Mouse (Mus musculus) left cerebral cortex, postnatal 4 days (tissue): ENCODE results near the gene Adam10. TPM values are rescaled to one million over a fixed set of nuclear protein-coding genes. Genes with fewer than 3 reads are reported as not detected.

Source experiments
- microRNA-seq: library from miRNA; unstranded; fragments of <30 nt; microRNA quantifications from one replicate; pipeline ENCODE4 v1.2.0, GENCODE M21; 2022
- total RNA-seq, 2 experiments: library from RNA; stranded (reverse); gene quantifications; 2 replicates each; pipeline ENCODE4 v1.2.3; 2021

Gene Adam10
- total RNA-seq, 2 experiments from 2014 or later: 94.5 to 105 TPM

Small RNA genes within 50 kb of the gene (microRNA-seq; reads per million reads assigned to microRNA genes)
- gene Gm25149: not detected

Other genes starting within 250 kb of the Adam10 start
- gene Rnf111, start 175.3 kb upstream of the Adam10 start, total RNA-seq: 10 to 100 TPM; 43.3 to 47.0 TPM
- 10 to 100 TPM; 65.0 to 72.0 TPM for gene Sltm, start 136.2 kb upstream of the Adam10 start, total RNA-seq
- gene Gm10642, start 22.7 kb upstream of the Adam10 start, total RNA-seq: 1 to 10 TPM in 1 of 2 experiments, under 1 TPM in 1; 0.58 to 1.3 TPM
- gene Mindy2, start 21.8 kb upstream of the Adam10 start, total RNA-seq: 10 to 100 TPM; 32.2 to 33.1 TPM